ENCODE assay signal across 11 mouse cellular contexts in genomic region chr17:6811931-6812850, GRCm38 (mm10). TPM values are rescaled to one million over a fixed set of nuclear protein-coding genes. Genes with fewer than 3 reads are reported as not detected.
DNase-seq lines count a peak whose midpoint lies in the region; ATAC-seq and TF ChIP-seq lines count a peak whose summit lies in the region.
"Had no signal": no experiment of that assay in that cellular context is flagged by ENCODE, and none has a peak within 500 bp of the region (broad histone marks: within the 10 kb centered on the region; RNA-seq: fewer than 3 reads in every experiment).

No protein-coding gene starts in this region.

- intact Hi-C loops in heart, adult 2 months (cut with DNase I), result no loop called here
- intact Hi-C loops in left cerebral cortex, postnatal 4 days (cut with DNase I), result no loop called here

- no peak overlapping the region for H3K4me2 ChIP-seq in heart, embryonic 14.5 days (ENCODE audit: low read length)
- no peak overlapping the region for H3K4me2 ChIP-seq in liver, embryonic 14.5 days (ENCODE audit: low read depth)
- H3K4me2 ChIP-seq: liver, embryonic 15.5 days had no signal

- H3K4me3 ChIP-seq in heart, embryonic 14.5 days (ENCODE audit: control insufficient read depth in 1 of 2, insufficient read depth in 1 of 2, low read depth in 1 of 2, low read length in 2 of 2), result no peak overlapping the region
- no peak overlapping the region for H3K4me3 ChIP-seq in heart, adult 2 months
- no peak overlapping the region for H3K4me3 ChIP-seq in liver, embryonic 14.5 days (ENCODE audit: insufficient read depth in 1 of 2, low read depth in 2 of 2, low read length in 2 of 2)
- H3K4me3 ChIP-seq: erythroblast, embryonic 14.5 days; liver, embryonic 15.5 days had no signal

- no peaks in the 10 kb centered on the region for H3K9me3 ChIP-seq in heart, embryonic 14.5 days (ENCODE audit: control insufficient read depth, low read length)
- H3K9me3 ChIP-seq in liver, embryonic 14.5 days (ENCODE audit: control insufficient read depth, low read length), result no peaks in the 10 kb centered on the region
- H3K9me3 ChIP-seq: liver, embryonic 15.5 days had no signal

- 41% methylated on average over 7 of the region's 7 CpGs for WGBS in heart, embryonic 14.5 days
- WGBS in heart, adult 2 months, result 60% methylated on average over 7 of the region's 7 CpGs
- 45% methylated on average over 7 of the region's 7 CpGs for WGBS in liver, embryonic 14.5 days (ENCODE audit: insufficient replicate concordance)

- H3K9ac ChIP-seq in heart, embryonic 14.5 days (ENCODE audit: low read length), result 0 out of 2 replicates have a peak overlapping the region, but pooled peaks have one; percentile 34
- no peak overlapping the region for H3K9ac ChIP-seq in heart, adult 2 months (ENCODE audit: low read depth, low read length)
- H3K9ac ChIP-seq in liver, embryonic 14.5 days (replicated peaks), result no peak overlapping the region
- H3K9ac ChIP-seq: liver, embryonic 15.5 days had no signal

- no peak for TF ChIP-seq POLR2A in heart, adult 2 months (IDR thresholded peaks at IDR 0.05; ENCODE audit: insufficient read depth, low read depth, low read length)

- peak overlapping the region; percentile 15 to 41; a peak in 2 of 4 replicates for H3K27ac ChIP-seq in heart, embryonic 14.5 days (replicated peaks in 1 of 2; ENCODE audit: control insufficient read depth in 1 of 2, insufficient read depth in 1 of 2, low read depth in 2 of 2, low read length in 2 of 2)
- H3K27ac ChIP-seq in heart, adult 2 months, result no peak overlapping the region
- no peak overlapping the region for H3K27ac ChIP-seq in liver, embryonic 14.5 days
- H3K27ac ChIP-seq: liver, embryonic 15.5 days had no signal

- no peaks in the 10 kb centered on the region for H3K36me3 ChIP-seq in heart, embryonic 14.5 days (ENCODE audit: control insufficient read depth, insufficient read depth, low read length)
- H3K36me3 ChIP-seq in heart, adult 2 months (ENCODE audit: control insufficient read depth, insufficient read depth, low read length), result no peaks in the 10 kb centered on the region
- H3K36me3 ChIP-seq in liver, embryonic 14.5 days (replicated peaks; ENCODE audit: control insufficient read depth, insufficient read depth, low read depth), result no peaks in the 10 kb centered on the region
- H3K36me3 ChIP-seq: liver, embryonic 15.5 days had no signal

- no peak for DNase-seq in heart, adult 2 months
- peak; percentile 31 for DNase-seq in NIH3T3 (ENCODE audit: low read depth)
- DNase-seq in kidney, adult 11 months, result peak; percentile 82
- no peak for DNase-seq in liver, embryonic 14.5 days (ENCODE audit: low read depth in 3 of 3, low spot score in 3 of 3)
- DNase-seq in left cerebral cortex, postnatal 4 days, result no peak
- no peak for DNase-seq in adrenal gland, adult 8-10 months
- no peak for DNase-seq in cerebellum, postnatal 36 days
- DNase-seq: thymus, postnatal 25 days had no signal

- H3K79me2 ChIP-seq in heart, adult 2 months (replicated peaks; ENCODE audit: control insufficient read depth, insufficient read depth, low read length), result no peaks in the 10 kb centered on the region

- no peak for ATAC-seq in heart, embryonic 14.5 days (ENCODE audit: insufficient number of reproducible peaks, insufficient read depth, low FRiP score, low read depth)
- ATAC-seq in liver, embryonic 14.5 days (ENCODE audit: insufficient read depth), result peak; percentile 34; the same call in 1 of the 2 replicates

- H3K4me1 ChIP-seq in heart, embryonic 14.5 days (ENCODE audit: control insufficient read depth in 2 of 2, insufficient read depth in 2 of 2, low read length in 2 of 2), result peaks cover 11 to 16% of the 10 kb centered on the region in 2 experiments
- no peaks in the 10 kb centered on the region for H3K4me1 ChIP-seq in heart, adult 2 months (ENCODE audit: control insufficient read depth, insufficient read depth, low read length)
- H3K4me1 ChIP-seq in liver, embryonic 14.5 days (replicated peaks; ENCODE audit: control insufficient read depth in 2 of 2, insufficient read depth in 2 of 2, low read length in 1 of 2), result peaks cover 15 to 39% of the 10 kb centered on the region in 2 experiments

- no peak for TF ChIP-seq EP300 in heart, adult 2 months (IDR thresholded peaks at IDR 0.05; ENCODE audit: insufficient read depth, low read depth, low read length)
- no peak for TF ChIP-seq EP300 in liver, embryonic 14.5 days (IDR thresholded peaks at IDR 0.05; ENCODE audit: low read depth)

- TF ChIP-seq CTCF in heart, adult 2 months (IDR thresholded peaks at IDR 0.05), result no peak
- TF ChIP-seq CTCF in liver, embryonic 14.5 days (IDR thresholded peaks at IDR 0.05; ENCODE audit: low read depth), result no peak

- H3K27me3 ChIP-seq in heart, embryonic 14.5 days (ENCODE audit: control insufficient read depth, insufficient read depth, low read length), result no peaks in the 10 kb centered on the region
- H3K27me3 ChIP-seq in heart, adult 2 months (ENCODE audit: control insufficient read depth, insufficient read depth, low read length), result no peaks in the 10 kb centered on the region
- H3K27me3 ChIP-seq in liver, embryonic 14.5 days (ENCODE audit: control insufficient read depth, insufficient read depth, low read length), result no peaks in the 10 kb centered on the region
- H3K27me3 ChIP-seq: liver, embryonic 15.5 days had no signal

RNA-seq across cellular contexts. Expression of gene Ezr, which starts 29.6 kb away (rescaled TPM):
- 102 and 115 TPM in 2 replicates for polyA plus RNA-seq in heart, embryonic 14.5 days (2014; fragmentation: Nextera tagmentation; extraction: Ambion mirVana)
- 10 to 100 TPM; 33.4 to 35.7 TPM for total RNA-seq in heart, adult 2 months (2021)
- polyA plus RNA-seq in heart, adult 2 months (2012; rRNA removed), result 24.2 TPM in 2 replicates
- 17.6 and 31.2 TPM in 2 replicates for polyA plus RNA-seq in liver, embryonic 14.5 days (2012; rRNA removed)
- polyA plus RNA-seq in liver, embryonic 14.5 days (2014; fragmentation: Nextera tagmentation; extraction: Ambion mirVana), result 41.7 and 52.8 TPM in 2 replicates
- 10 to 100 TPM; 17.4 to 19.9 TPM for total RNA-seq in left cerebral cortex, postnatal 4 days (2021)
- 10 to 100 TPM; 18.8 to 34.8 (median 23.9) TPM for total RNA-seq in adrenal gland, adult 8-10 months (2022)

Comparison
In these comparisons a context has a peak if more than half of its experiments do, and no peak if none do; other contexts are left out.
1. H3K27ac ChIP-seq: peak in heart, embryonic 14.5 days (2 of 2); none in heart, adult 2 months (single experiment) and liver, embryonic 14.5 days (single experiment).
2. DNase-seq: peak in NIH3T3 (single experiment) and kidney, adult 11 months (single experiment); none in heart, adult 2 months (0 of 2), liver, embryonic 14.5 days (0 of 3), left cerebral cortex, postnatal 4 days (single experiment), adrenal gland, adult 8-10 months (single experiment) and cerebellum, postnatal 36 days (0 of 2).